Mouse (Mus musculus) frontal cortex, postnatal 14 days (tissue): ENCODE measurements at regions not wholly inside any gene's neighbourhood (a gene's known extent, or its start where the extent isn't known, plus 50 kb on each side); places are given as distances from the start of the nearest gene placed in this dataset.
A peak's percentile ranks its signal among the peaks of the same experiment; 100 is the strongest.

Experiments used
- DNase-seq, 2 experiments: peaks; one replicate each; pipeline ENCODE4 v3.0.0; 2022; ENCODE audit warnings: low spot score in 2 of 2

- DNase-seq, result no peak
Observed at GRCm38 (mm10) chr15:93785846-93786412, 190.2 kb upstream of the Prickle1 start.

- no peak for DNase-seq
Observed at GRCm38 (mm10) chr15:93783736-93784135, 188.0 kb upstream of the Prickle1 start.

- peak in 1 of 2 experiments; percentile 11 for DNase-seq
Observed at GRCm38 (mm10) chr15:93775199-93775745, 179.6 kb upstream of the Prickle1 start.

- DNase-seq, result no peak
Observed at GRCm38 (mm10) chr15:93774340-93774739, 178.6 kb upstream of the Prickle1 start.

- DNase-seq, result no peak
Observed at GRCm38 (mm10) chr15:93766981-93767380, 171.3 kb upstream of the Prickle1 start.

GRCm38 (mm10) chr15:93763047-93763446 is 167.4 kb upstream of the Prickle1 start:
- DNase-seq, result no peak

GRCm38 (mm10) chr15:93758204-93758836 is 162.6 kb upstream of the Prickle1 start:
- no peak for DNase-seq

GRCm38 (mm10) chr15:93755989-93756388 is 160.3 kb upstream of the Prickle1 start:
- DNase-seq, result no peak

- DNase-seq, result peak in 1 of 2 experiments; percentile 32
Observed at GRCm38 (mm10) chr15:93751817-93752216, 156.1 kb upstream of the Prickle1 start.

- DNase-seq, result peak; percentile 13 to 29
Observed at GRCm38 (mm10) chr15:93750953-93751352, 155.3 kb upstream of the Prickle1 start.

GRCm38 (mm10) chr15:93744191-93744945 is 148.7 kb upstream of the Prickle1 start:
- no peak for DNase-seq

- no peak for DNase-seq
Observed at GRCm38 (mm10) chr15:93733731-93734510, 138.2 kb upstream of the Prickle1 start.

GRCm38 (mm10) chr15:93732825-93733224 is 137.1 kb upstream of the Prickle1 start:
- no peak for DNase-seq

- DNase-seq, result no peak
Observed at GRCm38 (mm10) chr15:93731161-93731560, 135.5 kb upstream of the Prickle1 start.

GRCm38 (mm10) chr15:93715443-93715842 is 119.8 kb upstream of the Prickle1 start:
- DNase-seq, result no peak

- no peak for DNase-seq
Observed at GRCm38 (mm10) chr15:93713428-93713827, 117.7 kb upstream of the Prickle1 start.

GRCm38 (mm10) chr15:93712594-93712993 is 116.9 kb upstream of the Prickle1 start:
- DNase-seq, result no peak

GRCm38 (mm10) chr15:93711150-93711784 is 115.6 kb upstream of the Prickle1 start:
- no peak for DNase-seq

- DNase-seq, result no peak
Observed at GRCm38 (mm10) chr15:93710493-93711149, 114.9 kb upstream of the Prickle1 start.

GRCm38 (mm10) chr15:93706366-93706930 is 110.8 kb upstream of the Prickle1 start:
- no peak for DNase-seq
